Mouse (Mus musculus) R1 (cell line): ENCODE measurements around the gene Pitpnc1.
A peak's percentile ranks its signal among the peaks of the same experiment; 100 is the strongest.

Experiments
- DNase-seq: peaks from one replicate; pipeline ENCODE4 v3.0.0-alpha.2; 2018; ENCODE audit warnings: low read depth, low spot score

Gene Pitpnc1

DNA sequence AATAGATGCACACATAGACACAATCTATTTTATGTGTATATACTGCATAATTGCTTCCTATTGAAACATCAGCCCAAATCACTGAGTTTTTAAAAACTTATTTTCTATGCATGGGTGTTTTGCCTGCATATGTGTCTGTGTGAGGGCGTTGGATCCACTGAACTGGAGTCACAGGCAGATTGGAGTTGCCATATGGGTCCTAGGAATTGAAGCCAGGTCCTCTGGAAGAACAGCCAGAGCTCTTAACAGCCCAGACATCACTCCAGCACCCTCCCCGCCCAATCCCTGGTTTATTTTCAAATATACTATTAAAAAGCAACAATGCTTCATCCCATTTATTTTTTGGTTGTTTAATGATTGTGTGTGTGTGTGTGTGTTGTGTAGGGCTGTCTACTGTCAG, 139.1 kb downstream of the Pitpnc1 start:
- no peak for DNase-seq

DNA sequence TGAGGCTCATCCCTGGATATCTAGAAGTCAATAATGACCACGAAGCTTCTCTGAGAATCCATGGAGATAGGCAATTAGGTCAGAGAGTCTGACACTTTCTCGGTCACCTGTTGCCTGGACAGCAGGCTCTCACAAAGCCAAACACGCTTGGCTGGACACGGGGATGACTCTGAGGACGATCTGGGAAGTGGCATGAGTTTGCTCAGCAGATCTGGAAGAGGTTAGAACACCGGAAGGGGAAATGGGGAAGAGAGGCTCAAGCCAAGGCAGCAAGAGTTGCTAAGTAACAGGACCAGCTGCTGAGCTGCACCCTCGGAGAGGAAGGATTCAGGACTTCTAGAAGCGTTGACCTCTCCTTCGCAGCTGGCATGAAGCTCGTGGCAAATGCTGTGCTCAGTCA, 143.2 kb downstream of the Pitpnc1 start:
- no peak for DNase-seq

DNA sequence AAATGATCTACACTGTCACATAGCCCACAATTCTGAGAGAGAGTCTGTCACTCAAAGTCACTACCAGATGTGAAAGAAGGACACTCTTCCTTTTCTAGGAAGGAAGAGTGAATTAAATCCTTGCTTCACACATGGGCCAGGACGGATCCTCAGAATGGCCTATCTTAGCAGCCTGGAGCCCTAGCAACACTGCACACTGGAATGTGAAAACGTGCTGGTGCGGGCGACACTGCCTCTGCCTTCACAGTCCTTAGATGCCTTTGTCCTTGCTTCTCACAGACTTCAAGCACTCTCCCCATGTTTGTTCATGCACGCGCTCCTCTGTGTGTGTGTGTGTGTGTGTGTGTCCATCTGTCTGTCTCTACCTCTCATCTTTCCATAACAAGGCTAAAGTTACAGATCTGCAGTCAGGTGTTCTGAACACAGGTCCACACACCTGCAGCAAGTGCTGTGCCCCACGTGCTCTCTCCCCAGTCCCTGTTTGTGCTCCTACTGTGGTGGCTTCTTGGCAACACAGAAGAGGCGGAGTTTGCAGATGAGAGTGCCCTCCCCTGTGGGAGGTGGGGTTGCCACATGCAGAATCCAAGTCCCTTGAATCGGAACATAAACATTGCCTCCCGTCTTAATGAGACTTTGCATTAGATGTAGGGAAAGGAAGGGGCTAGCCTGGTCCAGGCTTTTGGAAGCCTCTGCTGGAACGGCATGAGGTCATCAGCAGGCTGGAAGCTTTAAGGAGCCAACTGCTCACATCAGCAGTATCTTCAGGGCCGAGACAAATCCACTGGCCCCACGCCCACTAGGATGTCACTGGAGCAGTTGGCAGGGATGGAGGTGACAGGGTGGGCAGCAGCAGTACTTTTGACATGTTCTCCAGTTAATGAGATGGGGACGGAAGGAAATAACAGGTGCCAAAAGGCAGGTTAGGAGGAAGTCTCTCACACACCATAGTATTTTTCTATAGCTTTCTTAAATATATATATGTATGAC, 144.5 kb downstream of the Pitpnc1 start:
- DNase-seq: peak; percentile 57

DNA sequence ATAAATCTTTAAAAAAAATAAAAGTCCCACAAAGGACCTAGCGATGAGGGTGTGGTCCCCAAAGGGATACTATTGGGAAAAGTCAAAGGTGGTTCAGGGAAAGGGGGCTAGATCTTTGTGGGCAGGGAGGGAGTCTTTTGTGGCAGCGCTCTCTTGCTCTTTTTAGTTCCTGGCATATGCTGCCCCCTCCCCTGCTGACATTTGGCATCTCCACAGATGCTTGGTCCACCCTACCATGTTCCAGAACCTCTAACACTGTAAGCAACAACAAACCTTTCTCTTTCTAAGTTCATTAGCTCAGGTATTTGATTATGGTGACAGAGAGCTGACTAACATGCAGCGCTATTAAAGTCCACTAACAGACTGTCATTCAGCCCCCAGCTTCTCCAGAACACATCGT, 145.3 kb downstream of the Pitpnc1 start:
- no peak for DNase-seq

DNA sequence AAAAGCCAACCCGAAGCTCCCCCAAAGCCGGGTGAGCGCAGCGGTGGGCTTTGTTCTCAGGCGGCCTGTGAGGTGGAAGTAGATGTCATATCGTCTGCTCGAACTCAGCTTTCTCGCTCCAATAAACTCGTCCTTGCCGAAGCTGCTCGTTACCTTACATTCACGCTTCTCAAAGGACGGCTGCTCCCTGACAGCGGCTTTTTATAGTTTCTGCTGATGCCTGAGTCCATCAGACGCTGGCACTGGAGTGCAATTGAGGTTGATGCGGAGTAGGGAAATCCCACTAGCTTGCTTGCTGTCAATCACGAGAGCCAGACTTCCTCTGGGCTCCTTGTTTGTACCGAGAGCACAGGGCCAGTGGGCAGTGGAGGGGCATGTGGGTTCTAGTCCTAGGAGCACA, 147.3 kb downstream of the Pitpnc1 start:
- no peak for DNase-seq

DNA sequence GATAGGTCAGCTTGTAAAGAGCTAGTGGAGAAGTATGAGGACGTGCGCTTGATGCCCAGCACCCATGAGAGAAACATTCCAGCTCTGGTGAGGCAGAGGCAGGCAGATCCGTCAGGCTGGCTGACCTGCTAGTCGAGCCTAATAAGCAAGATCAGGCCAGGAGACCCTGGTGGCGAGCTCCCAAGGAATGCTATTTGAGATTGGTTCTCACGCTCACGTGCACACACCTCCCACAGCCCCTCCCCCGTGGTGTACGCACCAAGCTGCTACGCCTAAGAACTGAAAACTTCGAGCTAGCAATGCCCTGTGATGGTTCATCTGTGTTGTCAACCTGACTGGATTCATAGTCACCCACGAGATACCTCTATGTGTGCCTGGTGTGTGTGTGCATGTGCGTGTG, 148.3 kb downstream of the Pitpnc1 start:
- DNase-seq: peak; percentile 79

DNA sequence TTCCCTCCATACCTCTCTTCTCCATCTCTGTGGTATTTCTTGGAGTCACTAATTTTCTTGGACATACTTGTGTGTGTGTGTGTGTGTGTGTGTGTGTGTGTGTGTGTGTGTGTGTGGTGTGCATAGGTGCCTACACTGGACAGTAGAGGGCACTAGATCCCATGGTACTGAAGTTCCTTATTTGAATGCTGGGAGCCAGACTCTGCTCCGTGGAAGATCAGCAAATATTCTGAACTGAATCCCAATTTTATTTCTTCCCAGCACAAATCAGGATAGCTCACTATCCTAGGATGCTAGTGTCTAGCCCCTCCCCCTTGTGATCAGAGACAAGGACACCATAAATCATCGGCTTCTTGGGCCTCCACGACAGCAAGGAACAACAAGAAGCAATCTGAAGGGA, 148.7 kb downstream of the Pitpnc1 start:
- peak; percentile 67 for DNase-seq

DNA sequence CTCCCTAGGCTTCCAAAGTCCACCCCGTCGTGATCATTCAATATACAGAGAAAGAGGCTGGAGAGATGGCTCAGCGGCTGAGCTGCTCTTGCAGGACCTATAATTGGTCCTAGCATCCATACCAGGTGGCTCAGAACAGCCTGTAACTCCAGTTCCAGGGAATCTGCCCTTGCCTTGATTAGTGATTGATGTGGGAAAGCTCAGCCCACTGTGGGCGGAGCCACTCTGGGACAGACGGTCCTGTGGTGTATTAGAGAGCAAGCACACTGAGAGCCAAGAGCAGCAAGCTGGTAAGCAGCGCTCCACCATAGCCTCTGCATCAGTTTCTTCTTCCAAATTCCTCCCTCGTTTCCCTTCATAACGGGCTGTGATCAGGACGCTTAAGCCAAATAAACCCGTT, 150.6 kb downstream of the Pitpnc1 start:
- DNase-seq: peak; percentile 82

DNA sequence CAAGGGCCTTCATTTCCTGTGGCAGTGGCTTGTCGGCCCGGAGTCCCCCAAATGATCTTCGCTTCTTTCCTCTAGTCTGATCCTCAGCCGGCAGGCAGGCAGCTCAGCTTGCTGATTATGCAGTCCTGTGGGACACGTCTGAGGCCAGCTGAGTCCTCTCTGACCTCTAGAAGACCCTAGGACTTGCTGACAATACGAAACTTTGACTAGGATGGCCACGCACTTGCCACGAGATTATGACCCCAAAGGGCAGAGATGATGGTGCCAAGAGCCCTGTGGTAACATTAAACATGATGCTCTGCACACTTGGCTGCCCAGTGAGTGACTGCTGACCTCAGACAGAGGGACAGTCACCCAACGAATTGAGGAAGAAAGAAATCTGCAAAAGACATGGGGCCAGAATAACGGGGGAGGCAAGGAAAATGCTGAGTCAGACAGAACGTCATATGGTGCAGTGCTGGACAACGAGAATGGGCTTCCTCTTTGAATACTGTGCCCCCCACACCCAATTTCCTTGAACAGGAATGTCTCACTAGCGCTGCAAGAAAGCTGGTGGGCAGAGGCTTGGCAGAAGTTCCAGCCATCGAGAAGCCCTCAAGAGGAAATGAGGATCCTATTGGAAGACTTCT, 152.7 kb downstream of the Pitpnc1 start:
- no peak for DNase-seq

DNA sequence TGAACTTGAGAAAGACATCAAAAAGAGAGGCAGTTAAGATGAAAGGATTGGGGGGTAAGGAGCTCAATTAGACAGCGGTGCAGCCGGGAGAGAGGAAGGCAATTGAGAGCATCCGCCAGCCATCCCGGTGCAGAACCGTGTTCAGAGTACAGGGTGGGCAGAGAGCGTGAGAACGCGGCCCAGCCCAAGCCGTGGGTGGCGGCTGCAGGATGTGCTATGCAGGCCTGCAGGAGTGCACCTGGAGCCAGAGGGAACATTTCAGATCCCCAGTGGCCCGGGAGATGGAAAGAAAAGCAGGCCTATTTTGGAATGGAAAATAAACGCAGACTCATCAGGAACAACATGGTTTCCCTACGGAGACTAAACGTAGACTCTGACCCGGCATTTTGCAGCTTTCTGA, 155.0 kb downstream of the Pitpnc1 start:
- no peak for DNase-seq

DNA sequence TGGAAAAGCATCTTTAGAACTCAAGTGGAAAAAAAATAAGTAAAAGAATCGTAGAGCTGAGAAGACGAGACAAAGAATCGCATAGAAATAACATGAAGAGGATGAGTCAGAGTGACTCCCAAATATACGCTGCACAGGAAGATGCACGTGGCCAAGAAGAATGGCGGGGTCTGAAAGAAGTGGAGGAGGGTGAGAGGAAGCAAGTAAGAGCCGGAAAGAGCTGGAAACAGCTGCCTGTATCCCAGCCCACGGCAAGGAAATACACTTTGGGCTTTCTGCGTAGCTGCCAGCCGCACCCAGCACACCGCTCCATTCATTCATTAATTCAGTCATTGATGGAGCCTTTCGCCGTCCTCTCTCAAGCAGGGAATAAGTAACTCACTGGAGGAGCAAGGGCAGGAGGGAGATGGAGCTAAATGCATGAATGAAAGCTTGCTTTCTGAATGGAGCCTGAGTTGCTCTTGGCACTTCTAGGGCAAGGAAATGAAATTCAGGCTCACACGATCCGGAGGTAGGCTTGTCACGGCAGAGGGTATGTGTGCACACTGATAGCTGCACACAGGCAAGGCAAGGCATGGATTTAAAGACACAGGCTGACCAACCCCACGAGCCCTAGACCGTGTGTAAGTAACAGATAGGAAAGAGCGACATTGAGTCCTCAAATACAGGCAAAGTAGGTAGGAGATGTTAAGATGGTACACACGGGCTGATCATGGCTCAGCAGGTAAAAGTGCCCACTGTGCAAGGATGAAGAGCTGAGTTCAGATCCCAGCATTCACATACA, 160.0 kb downstream of the Pitpnc1 start:
- peak; percentile 82 for DNase-seq

DNA sequence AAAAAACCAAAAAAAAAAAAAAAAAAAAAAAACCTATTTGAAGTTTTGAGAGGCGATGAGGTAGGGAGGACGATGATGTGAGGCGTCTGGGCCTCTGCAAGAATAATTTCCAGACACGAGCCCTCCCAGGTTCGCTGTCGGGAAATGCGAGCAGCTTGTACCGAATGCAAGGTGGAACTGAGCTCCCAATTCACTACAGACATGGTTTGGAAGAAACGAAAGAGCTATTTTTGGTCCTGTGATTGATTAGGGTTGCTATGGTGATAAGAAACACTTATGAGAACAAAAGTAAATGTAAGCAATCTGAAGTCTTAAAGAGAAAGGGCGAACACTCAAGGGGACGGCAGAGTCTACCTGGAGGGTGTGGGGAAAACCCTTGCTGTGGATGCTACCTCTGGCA, 164.3 kb downstream of the Pitpnc1 start:
- DNase-seq: no peak

DNA sequence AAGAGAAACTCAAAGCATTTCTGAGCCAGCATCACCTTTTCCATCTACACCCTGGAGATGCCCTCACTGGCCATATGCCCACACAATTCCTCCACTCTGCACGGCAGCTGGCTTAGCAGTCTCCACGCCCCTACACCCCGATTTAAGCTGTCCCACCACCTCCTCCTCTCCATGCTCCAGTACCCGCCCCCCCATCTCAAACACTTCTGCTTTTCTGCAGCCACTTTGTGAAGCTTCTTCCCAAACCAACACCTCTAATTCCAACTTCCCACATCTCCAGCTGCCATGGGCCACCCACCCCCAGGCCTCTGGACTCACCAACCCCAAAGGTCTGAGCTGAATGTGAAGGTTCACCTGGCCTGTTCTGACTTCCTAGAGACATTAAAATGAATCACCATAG, 168.4 kb downstream of the Pitpnc1 start:
- no peak for DNase-seq

DNA sequence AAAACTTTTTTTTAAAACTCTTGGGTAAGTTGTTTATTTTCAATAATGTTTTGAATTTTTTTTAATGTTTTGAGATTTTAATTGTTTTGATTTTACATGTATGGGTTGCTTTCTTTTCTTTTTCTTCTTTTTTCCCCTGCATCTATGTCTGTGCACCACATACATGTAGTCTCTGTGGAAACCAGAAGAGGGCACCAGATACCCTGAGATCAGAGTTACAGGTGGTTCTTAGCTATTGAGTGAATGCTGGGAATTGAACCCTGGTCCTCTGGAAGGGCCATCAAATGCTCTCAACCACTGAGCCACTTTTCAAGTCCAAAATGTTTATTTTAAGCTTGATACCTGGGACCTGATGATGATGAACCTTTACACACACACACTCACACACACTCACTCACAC, 170.3 kb downstream of the Pitpnc1 start:
- peak; percentile 57 for DNase-seq

DNA sequence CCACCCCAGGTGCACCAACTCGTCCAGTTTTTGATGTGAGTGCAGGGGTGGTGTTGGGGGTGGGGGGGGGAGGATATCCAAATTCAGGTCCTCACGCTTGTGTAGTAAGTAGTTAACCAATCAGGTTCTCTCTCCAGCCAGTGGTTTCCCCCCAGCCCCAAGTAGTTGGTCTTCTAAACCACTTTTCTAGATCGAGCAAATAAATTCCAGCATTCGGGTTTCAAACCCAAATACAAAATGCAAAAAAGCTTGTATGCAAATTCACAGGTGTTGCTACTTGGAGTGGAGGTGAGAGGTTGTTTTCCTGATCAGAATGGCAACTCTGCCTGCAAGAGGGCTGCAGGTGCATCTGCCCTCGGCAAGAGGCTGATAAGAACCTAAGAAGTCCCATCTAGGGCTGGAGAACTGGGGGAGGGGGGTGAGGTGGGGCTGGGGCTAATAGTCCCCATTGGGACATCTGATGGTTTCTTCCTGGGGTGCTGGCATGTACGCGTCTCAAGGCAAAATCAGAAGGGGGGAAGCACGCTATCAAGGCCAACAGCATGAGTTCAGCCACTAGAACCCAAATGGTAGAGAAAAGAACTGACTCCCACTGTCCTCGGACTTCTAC, 170.9 kb downstream of the Pitpnc1 start:
- no peak for DNase-seq

DNA sequence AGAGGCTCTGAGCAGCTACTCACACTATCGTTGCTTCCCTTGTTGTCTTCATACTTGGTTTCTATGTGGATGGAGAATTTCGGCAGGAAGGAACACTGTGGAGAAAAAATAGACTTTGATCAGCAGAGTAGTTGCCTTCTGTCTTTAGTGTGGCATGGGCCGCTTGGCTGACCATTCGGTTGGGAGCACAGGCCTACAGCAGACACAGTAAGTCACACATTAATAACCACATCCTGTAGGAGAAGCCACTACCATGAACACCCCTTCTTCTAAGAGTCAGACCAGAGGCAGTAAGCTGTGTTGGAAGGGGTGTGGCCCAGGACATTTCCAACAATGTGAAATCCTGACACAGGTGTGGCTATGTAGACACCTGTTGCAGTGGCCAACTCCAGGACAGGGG, 174.3 kb downstream of the Pitpnc1 start:
- DNase-seq: no peak

DNA sequence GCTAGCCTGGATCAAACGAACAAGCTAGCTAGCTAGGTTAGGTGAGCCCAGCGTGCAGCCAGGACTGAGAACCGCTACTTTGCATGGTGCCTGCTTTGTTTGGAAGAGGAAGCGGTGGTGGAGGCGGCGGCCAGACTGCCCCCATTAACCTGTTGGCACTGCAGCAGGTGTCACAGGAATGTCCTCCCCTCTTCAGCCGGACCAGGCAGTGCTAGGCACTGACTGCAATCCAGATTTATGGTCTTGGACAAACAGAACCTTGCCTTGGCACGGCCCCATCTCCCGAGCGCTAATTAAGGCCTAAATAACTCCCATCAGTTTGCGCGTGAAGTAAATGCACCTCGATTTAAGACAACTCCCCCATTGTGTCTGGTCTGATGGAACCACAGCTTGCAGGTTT, 178.5 kb downstream of the Pitpnc1 start:
- DNase-seq: no peak

DNA sequence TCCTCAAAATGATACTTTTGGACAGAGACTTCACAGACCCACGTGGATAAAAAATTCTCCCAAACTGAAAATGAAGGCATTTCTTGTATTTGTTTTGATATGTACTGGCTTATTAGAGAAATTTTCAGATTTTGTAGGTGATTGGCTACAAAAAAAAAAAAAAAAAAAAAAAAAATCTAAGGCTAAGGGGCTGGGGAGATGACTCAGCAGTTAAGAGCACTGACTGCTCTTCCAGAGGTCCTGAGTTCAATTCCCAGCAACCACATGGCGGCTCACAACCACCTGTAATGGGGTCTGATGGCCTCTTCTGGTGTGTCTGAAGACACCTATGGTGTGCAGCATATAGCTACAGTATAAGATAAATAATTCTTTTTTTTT, 182.3 kb downstream of the Pitpnc1 start:
- DNase-seq: no peak

DNA sequence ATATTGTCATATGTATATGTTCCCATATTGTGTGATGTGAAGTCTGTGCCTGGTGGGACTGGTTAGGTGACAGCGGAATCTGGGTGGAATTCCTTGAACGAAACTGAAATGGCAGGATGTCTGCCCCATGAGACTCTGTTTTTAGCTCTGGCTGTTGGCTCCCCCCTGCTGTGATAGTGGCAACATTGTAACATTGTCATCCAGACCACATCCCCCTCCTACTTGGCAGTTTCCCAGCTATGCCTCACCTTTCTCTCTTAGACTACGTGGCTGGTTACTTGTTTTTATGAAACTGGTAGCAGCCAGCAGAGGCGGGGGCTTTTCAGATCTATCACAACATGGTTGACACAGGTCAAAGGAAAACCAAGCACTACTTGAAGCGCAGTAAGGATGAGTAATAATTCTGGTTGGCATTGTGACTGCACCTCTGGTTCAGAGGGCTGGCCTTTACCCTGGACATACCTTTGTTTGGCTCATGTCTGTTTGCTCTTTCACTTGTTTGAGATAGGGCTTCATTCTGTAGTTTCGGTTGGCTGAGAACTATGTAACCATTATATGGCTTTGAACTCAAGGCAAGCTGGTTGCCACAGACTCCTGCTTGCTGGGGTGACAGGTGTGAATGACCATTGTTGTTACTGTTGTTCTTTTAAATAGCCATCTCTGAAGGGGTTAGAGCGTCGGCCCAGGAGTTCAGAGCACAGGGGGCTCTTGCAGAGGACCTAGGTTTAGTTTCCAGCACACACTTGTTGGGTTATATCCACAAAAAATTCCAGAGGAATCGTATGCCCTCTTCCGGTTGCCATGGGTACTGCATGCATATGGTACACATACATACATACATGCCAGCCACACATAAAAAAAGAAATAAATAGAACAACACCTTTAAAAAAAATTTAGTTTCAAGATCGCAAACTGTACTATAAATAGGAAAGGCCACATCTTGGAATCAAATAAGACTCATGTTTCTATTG, 183.0 kb downstream of the Pitpnc1 start:
- peak; percentile 64 for DNase-seq

DNA sequence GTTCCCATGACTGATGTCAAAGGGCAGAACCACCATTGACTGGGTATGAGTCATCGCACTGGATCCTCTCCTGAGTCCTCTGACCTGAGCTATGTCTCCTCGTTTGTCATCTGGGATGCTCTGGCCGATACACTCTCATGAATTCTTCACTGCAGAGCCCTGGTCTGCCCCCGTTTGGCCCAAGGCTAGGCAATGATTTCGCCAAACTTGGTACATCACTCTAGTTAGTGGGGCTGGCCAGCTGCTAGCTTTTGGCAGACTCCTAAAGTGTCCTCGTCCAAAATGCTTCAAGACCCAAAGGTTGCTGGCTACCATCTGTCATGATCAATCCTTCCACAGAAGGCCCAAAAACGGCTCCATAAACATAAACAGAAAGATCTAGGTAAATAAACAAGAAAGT, 184.8 kb downstream of the Pitpnc1 start:
- no peak for DNase-seq

DNA sequence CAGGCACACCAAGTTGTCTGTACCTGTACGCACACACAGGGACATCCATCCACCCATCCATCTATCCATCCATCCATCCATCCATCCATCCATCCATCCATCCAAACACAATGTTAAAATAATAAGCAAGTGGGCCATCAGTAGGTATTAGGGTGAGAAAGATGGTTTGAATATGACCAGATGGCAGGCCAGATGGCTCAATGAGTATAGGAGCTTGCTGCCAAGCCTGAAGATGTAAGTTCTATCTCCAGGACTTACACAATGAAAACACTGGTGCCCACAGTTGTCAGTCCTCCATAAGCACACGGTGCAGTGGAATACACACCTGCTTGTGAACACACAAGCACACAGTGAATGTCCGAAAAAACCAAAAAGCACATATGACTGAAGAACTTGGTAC, 186.9 kb downstream of the Pitpnc1 start:
- DNase-seq: no peak
